Mouse (Mus musculus): ENCODE results near the gene Cradd.

Cradd gene

GRCm38 (mm10) chr10:95162691-95163374 is 161.1 kb downstream of the Cradd start:
- no peak for DNase-seq (ENCODE audit: low read depth, low spot score)

- no peak for DNase-seq (ENCODE audit: low read depth, low spot score)
Measured at GRCm38 (mm10) chr10:95159675-95160256, 164.2 kb downstream of the Cradd start.

- DNase-seq (ENCODE audit: low read depth, low spot score): no peak
Measured at GRCm38 (mm10) chr10:95156410-95156809, 167.5 kb downstream of the Cradd start.

- DNase-seq (ENCODE audit: low read depth, low spot score): no peak
Measured at GRCm38 (mm10) chr10:95154675-95155074, 169.3 kb downstream of the Cradd start.

- DNase-seq (ENCODE audit: low read depth, low spot score): no peak
Measured at GRCm38 (mm10) chr10:95153224-95153623, 170.7 kb downstream of the Cradd start.

GRCm38 (mm10) chr10:95152503-95152989 is 171.4 kb downstream of the Cradd start:
- DNase-seq (ENCODE audit: low read depth, low spot score): no peak

GRCm38 (mm10) chr10:95151012-95151768 is 172.7 kb downstream of the Cradd start:
- no peak for DNase-seq (ENCODE audit: low read depth, low spot score)

GRCm38 (mm10) chr10:95149666-95150065 is 174.3 kb downstream of the Cradd start:
- no peak for DNase-seq (ENCODE audit: low read depth, low spot score)

GRCm38 (mm10) chr10:95148641-95149040 is 175.3 kb downstream of the Cradd start:
- no peak for DNase-seq (ENCODE audit: low read depth, low spot score)

GRCm38 (mm10) chr10:95147136-95147901 is 176.6 kb downstream of the Cradd start:
- DNase-seq (ENCODE audit: low read depth, low spot score): no peak

- DNase-seq (ENCODE audit: low read depth, low spot score): no peak
Measured at GRCm38 (mm10) chr10:95146491-95146890, 177.4 kb downstream of the Cradd start.

GRCm38 (mm10) chr10:95145204-95145926 is 178.6 kb downstream of the Cradd start:
- DNase-seq (ENCODE audit: low read depth, low spot score): no peak

- no peak for DNase-seq (ENCODE audit: low read depth, low spot score)
Measured at GRCm38 (mm10) chr10:95144414-95145130, 179.4 kb downstream of the Cradd start.

GRCm38 (mm10) chr10:95143446-95144114 is 180.4 kb downstream of the Cradd start:
- no peak for DNase-seq (ENCODE audit: low read depth, low spot score)

GRCm38 (mm10) chr10:95142844-95143435 is 181.0 kb downstream of the Cradd start:
- DNase-seq (ENCODE audit: low read depth, low spot score): no peak

- no peak for DNase-seq (ENCODE audit: low read depth, low spot score)
Measured at GRCm38 (mm10) chr10:95141075-95141474, 182.9 kb downstream of the Cradd start.

- DNase-seq (ENCODE audit: low read depth, low spot score): no peak
Measured at GRCm38 (mm10) chr10:95140191-95140590, 183.7 kb downstream of the Cradd start.

- no peak for DNase-seq (ENCODE audit: low read depth, low spot score)
Measured at GRCm38 (mm10) chr10:95139645-95140044, 184.3 kb downstream of the Cradd start.

- no peak for DNase-seq (ENCODE audit: low read depth, low spot score)
Measured at GRCm38 (mm10) chr10:95133057-95133456, 190.9 kb downstream of the Cradd start.
